Mouse (Mus musculus) forebrain, embryonic 15.5 days (tissue): Measurements from ENCODE around the gene Rapgef1. TPM values are rescaled to one million over a fixed set of nuclear protein-coding genes. Genes with fewer than 3 reads are reported as not detected.

Experiments used
- ATAC-seq: fragments of 200-750 bp; cut with Nextera tagmentation; replicated peaks from 2 replicates; pipeline ENCODE4 v1.8.0; 2017; ENCODE audit warnings: mild to moderate bottlenecking, moderate TSS enrichment, moderate library complexity
- H3K27ac ChIP-seq: fragments of 300-500 bp; sonication (generic); replicated peaks from 2 replicates; pipeline ENCODE4 v1.5.1; 2015; ENCODE audit warnings: mild to moderate bottlenecking, inconsistent platforms
- H3K27me3 ChIP-seq: fragments of 300-500 bp; sonication (generic); 2 replicates; pipeline ENCODE4 v1.6.1; 2015; ENCODE audit warnings: inconsistent platforms
- H3K36me3 ChIP-seq: fragments of 300-500 bp; sonication (generic); 2 replicates; pipeline ENCODE4 v1.6.1; 2015; ENCODE audit warnings: mild to moderate bottlenecking, inconsistent platforms
- H3K4me1 ChIP-seq: fragments of 300-500 bp; sonication (generic); 2 replicates; pipeline ENCODE4 v1.6.1; 2015; ENCODE audit warnings: inconsistent platforms
- H3K4me2 ChIP-seq: fragments of 300-500 bp; sonication (generic); replicated peaks from 2 replicates; pipeline ENCODE4 v1.6.1; 2015; ENCODE audit warnings: mild to moderate bottlenecking, inconsistent platforms
- H3K4me3 ChIP-seq: fragments of 300-500 bp; sonication (generic); 2 replicates; pipeline ENCODE4 v1.5.1; 2015; ENCODE audit warnings: mild to moderate bottlenecking, inconsistent platforms
- H3K9ac ChIP-seq: fragments of 300-500 bp; sonication (generic); replicated peaks from 2 replicates; pipeline ENCODE4 v1.6.1; 2015; ENCODE audit warnings: mild to moderate bottlenecking, inconsistent platforms
- H3K9me3 ChIP-seq: fragments of 300-500 bp; sonication (generic); 2 replicates; pipeline ENCODE4 v1.6.1; 2016; ENCODE audit warnings: inconsistent platforms
- WGBS: fragments of 180-500 bp; shearing (Covaris S2); methylation state at CpG from one replicate; pipeline ENCODE4 v1.1.7; 2015; ENCODE audit warnings: mixed read lengths; 5-methylcytosine and 5-hydroxymethylcytosine counted together
- polyA plus RNA-seq: library from polyadenylated mRNA; unstranded; fragments of >200 nt; fragmentation: Nextera tagmentation; extraction: Ambion mirVana; gene quantifications from 2 replicates; pipeline ENCODE4 v1.2.1, GENCODE M21; 2015

The Rapgef1 gene
- polyA plus RNA-seq, 1 experiment from 2014 or later = 22.3 TPM

DNA sequence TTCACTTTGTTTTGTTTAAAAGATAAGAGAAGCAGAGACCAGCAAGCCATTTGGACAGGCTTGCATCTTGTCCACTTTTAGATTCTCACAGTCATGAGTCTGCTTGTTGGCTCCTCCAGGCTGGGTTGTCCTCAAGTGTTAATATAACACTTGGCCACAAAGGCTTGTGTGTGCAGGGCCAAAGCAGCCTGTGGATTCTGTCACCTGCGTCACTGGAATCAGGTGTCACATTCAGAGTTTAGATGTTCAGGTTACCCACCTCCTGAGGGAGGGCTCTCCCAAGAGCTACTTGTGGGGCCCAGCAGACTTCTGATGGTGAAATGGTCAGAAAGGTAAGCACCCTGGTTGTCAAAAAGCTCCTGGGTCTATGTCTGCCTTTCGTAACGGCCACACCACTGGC is 103.6 kb downstream of the Rapgef1 start:
- ATAC-seq = no peak
- WGBS = 93% methylated on average over 3 of the region's 3 CpGs
- H3K4me3 ChIP-seq = no peak overlapping the region
- no peaks in the 10 kb centered on the region for H3K4me1 ChIP-seq
- no peaks in the 10 kb centered on the region for H3K27me3 ChIP-seq
- H3K36me3 ChIP-seq = peaks cover 56% of the 10 kb centered on the region
- H3K27ac ChIP-seq = no peak overlapping the region
- no peaks in the 10 kb centered on the region for H3K9me3 ChIP-seq
- H3K4me2 ChIP-seq = no peak overlapping the region
- no peak overlapping the region for H3K9ac ChIP-seq

DNA sequence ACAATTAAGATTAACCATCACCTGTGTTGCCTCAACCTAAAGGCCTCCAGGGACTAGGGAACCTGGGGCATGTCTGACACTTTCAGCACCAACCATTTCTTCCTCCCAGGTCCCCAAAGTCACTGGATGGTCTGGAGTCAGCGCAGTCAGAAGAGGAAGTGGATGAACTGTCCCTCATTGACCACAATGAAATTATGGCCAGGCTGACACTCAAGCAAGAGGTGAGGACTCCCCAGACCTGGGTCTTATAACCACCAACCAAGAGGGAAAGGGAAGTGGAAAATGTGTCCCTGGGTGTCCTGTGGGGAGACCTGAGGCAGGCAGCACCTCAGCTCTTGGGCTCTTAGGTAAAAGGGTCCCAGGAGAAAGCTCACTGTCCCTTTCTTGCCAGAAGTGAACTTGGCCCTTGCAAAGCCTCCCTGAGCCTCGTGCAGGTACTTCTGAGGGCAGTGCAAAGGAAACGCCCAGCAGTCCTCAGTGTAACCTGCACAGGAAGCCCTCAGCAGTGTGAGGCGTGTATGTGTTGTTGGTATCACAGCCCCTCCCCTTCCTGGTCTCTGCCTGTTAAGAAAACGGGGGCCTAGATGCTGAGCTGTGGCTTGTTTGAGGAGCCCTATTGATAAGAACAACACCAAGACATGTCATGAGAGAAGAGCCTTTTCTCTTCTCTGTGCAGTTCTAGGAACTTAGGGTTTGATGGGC is 105.3 kb downstream of the Rapgef1 start:
- no peak for ATAC-seq
- Histone ChIP-seq H3K27ac (no peak overlapping the region), H3K27me3 (no peaks in the 10 kb centered on the region), H3K9me3 (no peaks in the 10 kb centered on the region), H3K36me3 (peaks cover 60% of the 10 kb centered on the region), H3K4me3 (no peak overlapping the region), H3K9ac (no peak overlapping the region), H3K4me2 (no peak overlapping the region), H3K4me1 (no peaks in the 10 kb centered on the region)
- 89% methylated on average over 5 of the region's 5 CpGs for WGBS

DNA sequence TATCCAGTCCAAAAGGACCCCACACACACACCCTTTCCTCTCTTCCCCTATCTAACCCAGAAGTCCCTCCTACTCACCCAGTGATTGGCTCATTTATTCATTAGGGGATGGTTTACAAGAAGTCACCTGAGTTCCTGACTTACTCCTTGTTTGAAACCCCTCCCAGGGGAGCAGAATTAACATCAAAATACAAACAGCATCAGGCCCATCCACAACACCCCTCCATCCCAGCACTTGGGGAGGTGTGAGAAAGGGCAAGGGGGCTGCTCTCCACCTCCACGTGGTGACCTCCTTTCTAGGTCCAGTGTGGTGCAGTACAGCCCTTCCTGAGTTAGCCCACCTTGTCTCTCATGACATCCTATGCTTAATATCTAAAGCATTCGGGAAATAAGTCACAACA is 110.0 kb downstream of the Rapgef1 start:
- Histone ChIP-seq H3K9me3 (no peaks in the 10 kb centered on the region), H3K27me3 (no peaks in the 10 kb centered on the region), H3K4me2 (no peak overlapping the region), H3K27ac (no peak overlapping the region), H3K4me1 (no peaks in the 10 kb centered on the region), H3K4me3 (no peak overlapping the region), H3K36me3 (peaks cover 65% of the 10 kb centered on the region), H3K9ac (no peak overlapping the region)
- ATAC-seq = no peak
- 62% methylated on average over 2 of the region's 2 CpGs for WGBS

DNA sequence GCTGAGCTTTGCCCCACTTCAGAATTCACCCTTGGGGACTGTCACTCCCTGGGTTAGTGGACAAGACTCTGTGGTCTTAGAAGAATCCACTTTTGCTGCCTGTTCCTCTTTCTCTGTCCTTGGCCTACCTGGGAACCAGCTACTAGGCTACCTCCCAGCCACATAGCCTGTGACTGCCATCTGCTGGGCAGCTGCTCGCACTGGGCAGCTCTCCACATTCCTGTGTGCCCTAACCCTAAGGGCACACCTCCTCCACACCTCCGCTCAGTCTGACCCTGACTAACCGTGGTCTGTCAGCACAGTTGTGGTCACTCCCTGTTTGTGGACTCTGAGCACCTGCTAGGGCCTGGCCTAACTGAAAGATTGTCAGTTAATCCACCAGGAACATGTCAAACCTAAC is 112.0 kb downstream of the Rapgef1 start:
- Histone ChIP-seq H3K27me3 (no peaks in the 10 kb centered on the region), H3K27ac (no peak overlapping the region), H3K9ac (no peak overlapping the region), H3K4me2 (no peak overlapping the region), H3K4me3 (no peak overlapping the region), H3K36me3 (peaks cover 63% of the 10 kb centered on the region), H3K4me1 (no peaks in the 10 kb centered on the region), H3K9me3 (no peaks in the 10 kb centered on the region)
- ATAC-seq = no peak
- WGBS = 82% methylated on average over 3 of the region's 3 CpGs

DNA sequence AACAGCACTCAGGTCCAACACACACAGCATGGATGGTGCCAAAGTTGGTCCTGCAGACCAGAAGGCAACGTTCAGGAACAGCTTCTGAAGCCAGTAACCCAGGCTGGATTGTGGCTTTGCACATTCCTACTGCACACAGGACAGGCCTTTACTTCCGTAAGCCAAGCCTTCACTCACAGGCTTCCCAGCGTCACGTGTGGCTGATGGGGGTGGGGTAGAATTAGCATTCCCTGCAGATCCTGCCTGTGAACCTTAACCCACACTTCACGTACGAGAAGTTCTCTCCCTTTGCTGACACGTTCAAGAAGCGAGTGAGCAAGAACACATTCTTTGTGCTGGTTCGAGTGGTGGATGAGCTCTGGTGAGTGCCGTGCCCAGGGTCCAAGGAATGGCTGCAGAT is 113.0 kb downstream of the Rapgef1 start:
- Histone ChIP-seq H3K27ac (no peak overlapping the region), H3K4me1 (no peaks in the 10 kb centered on the region), H3K27me3 (no peaks in the 10 kb centered on the region), H3K9ac (no peak overlapping the region), H3K4me2 (no peak overlapping the region), H3K9me3 (no peaks in the 10 kb centered on the region), H3K36me3 (peaks cover 65% of the 10 kb centered on the region), H3K4me3 (no peak overlapping the region)
- ATAC-seq = no peak
- WGBS = 91% methylated on average over 10 of the region's 10 CpGs

DNA sequence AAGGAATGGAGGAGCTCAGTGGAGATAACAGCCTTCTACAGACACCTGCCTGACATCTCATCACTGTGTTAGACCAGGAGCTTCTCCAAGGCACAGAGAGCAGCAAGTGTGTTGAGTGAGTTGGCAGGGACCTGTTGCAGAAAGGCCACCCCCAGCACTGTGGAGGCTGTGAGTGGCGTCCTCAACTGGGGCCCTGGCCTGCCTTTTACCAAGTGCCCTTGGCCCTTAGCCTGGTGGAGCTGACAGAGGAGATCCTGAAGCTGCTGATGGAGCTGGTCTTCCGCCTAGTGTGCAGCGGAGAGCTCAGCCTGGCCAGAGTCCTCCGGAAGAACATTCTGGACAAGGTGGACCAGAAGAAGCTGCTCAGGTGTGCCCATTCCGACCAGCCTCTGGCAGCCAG is 113.8 kb downstream of the Rapgef1 start:
- 93% methylated on average over 5 of the region's 5 CpGs for WGBS
- H3K36me3 ChIP-seq = peaks cover 72% of the 10 kb centered on the region
- H3K27me3 ChIP-seq = no peaks in the 10 kb centered on the region
- no peak overlapping the region for H3K27ac ChIP-seq
- H3K9me3 ChIP-seq = no peaks in the 10 kb centered on the region
- no peak overlapping the region for H3K4me2 ChIP-seq
- H3K4me1 ChIP-seq = no peaks in the 10 kb centered on the region
- H3K4me3 ChIP-seq = no peak overlapping the region
- H3K9ac ChIP-seq = no peak overlapping the region
- ATAC-seq = no peak

DNA sequence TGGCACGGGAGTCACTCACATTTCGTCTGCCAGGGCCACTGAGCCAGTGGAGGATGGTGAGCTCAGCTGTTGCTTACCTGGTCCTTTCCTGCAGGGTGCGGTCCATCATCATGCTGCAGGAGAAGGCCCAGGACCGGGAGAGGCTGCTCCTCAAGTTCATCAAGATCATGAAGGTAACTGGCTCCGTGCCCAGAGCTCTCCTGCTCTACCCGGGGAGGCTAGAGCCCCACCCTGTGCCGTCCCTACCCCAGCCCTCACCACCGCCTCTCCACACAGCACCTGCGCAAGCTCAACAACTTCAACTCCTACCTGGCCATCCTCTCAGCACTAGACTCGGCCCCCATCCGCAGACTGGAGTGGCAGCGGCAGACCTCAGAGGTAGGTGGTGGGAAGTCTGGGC is 116.2 kb downstream of the Rapgef1 start:
- Histone ChIP-seq H3K27me3 (no peaks in the 10 kb centered on the region), H3K9me3 (no peaks in the 10 kb centered on the region), H3K27ac (no peak overlapping the region), H3K4me2 (no peak overlapping the region), H3K4me3 (no peak overlapping the region), H3K9ac (no peak overlapping the region), H3K4me1 (no peaks in the 10 kb centered on the region), H3K36me3 (peaks cover 66% of the 10 kb centered on the region)
- ATAC-seq = no peak
- 94% methylated on average over 12 of the region's 12 CpGs for WGBS

DNA sequence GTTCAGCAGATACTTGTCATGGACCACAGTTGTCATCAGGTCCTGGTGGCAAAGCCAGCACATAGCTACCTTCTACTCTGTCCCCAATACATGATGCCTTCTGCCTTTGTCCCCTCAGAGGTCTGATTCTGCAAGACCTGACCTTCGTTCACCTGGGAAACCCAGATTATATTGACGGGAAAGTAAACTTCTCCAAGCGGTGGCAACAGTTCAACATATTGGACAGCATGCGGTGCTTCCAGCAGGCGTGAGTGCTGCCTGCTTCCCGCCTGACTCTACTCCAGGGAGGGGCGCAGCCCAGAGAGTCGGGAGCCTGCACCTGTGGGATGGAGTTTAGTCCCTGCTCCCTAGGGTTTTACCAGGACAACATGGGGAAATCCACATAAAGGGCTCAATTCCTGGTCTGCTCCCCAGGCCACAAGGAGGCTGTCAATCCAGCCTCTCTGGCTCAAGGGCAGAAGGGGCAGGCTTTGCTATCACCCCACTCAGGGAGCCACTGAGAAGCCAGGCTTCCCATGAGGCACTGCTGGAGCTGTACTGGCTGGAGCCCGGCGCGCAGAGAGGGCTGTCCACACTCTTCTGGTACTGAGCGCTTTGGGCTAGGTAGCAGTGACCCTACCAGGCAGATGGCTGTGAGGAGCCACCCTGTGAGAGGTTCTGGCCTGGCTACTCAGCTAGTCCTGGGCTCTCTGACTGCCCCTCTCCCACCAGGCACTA is 117.8 kb downstream of the Rapgef1 start:
- Histone ChIP-seq H3K9ac (no peak overlapping the region), H3K27ac (no peak overlapping the region), H3K27me3 (no peaks in the 10 kb centered on the region), H3K4me3 (no peak overlapping the region), H3K4me1 (no peaks in the 10 kb centered on the region), H3K36me3 (peaks cover 62% of the 10 kb centered on the region), H3K4me2 (no peak overlapping the region), H3K9me3 (no peaks in the 10 kb centered on the region)
- ATAC-seq = no peak
- WGBS = 89% methylated on average over 12 of the region's 12 CpGs

DNA sequence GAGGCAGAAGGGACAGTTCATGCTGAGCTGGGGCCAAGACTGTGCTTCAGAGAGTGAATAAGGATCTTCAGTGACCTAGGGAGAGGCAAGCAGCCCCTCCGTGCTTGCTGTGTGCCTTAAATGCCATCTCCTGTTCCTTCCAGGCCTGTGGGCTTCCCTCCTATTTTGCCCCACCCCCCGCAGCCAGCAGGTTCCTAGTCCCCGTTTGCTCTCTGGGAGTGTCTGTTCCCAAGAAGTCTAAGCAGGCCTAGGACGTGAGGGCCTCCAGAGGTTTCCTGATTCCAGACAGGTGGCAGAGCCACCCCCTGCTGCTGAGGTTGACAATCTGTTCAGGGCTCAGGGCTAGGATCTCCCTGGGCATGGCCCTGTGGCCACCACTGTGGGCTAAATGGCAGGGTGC is 119.3 kb downstream of the Rapgef1 start:
- no peak for ATAC-seq
- H3K27me3 ChIP-seq = no peaks in the 10 kb centered on the region
- no peak overlapping the region for H3K9ac ChIP-seq
- no peak overlapping the region for H3K4me3 ChIP-seq
- H3K27ac ChIP-seq = no peak overlapping the region
- peaks cover 50% of the 10 kb centered on the region for H3K36me3 ChIP-seq
- no peaks in the 10 kb centered on the region for H3K9me3 ChIP-seq
- H3K4me1 ChIP-seq = no peaks in the 10 kb centered on the region
- WGBS = 72% methylated on average over 4 of the region's 4 CpGs
- H3K4me2 ChIP-seq = no peak overlapping the region

DNA sequence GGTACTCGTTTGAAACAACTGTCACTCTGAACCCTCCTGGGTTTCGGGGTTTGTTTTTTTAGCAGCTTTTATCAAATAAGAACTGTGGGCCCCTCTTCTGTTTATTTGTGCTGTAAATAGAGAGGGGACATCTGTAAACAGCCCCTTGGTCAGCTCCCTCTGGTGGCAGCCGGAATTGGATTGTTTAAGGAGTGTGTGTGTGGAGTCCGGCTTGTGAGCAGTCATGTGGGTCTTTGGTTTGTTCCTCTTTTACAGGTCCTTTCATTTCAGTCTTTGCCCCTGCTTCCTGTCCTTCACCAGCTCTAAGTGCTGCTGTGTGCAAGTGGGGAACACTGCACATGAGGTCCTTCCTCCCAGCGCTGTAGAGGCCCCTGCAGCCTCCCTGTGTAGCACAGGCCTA is 119.8 kb downstream of the Rapgef1 start:
- Histone ChIP-seq H3K4me2 (no peak overlapping the region), H3K4me1 (no peaks in the 10 kb centered on the region), H3K27me3 (no peaks in the 10 kb centered on the region), H3K36me3 (peaks cover 46% of the 10 kb centered on the region), H3K9me3 (no peaks in the 10 kb centered on the region), H3K27ac (no peak overlapping the region), H3K4me3 (no peak overlapping the region), H3K9ac (no peak overlapping the region)
- no peak for ATAC-seq
- 74% methylated on average over 5 of the region's 5 CpGs for WGBS

DNA sequence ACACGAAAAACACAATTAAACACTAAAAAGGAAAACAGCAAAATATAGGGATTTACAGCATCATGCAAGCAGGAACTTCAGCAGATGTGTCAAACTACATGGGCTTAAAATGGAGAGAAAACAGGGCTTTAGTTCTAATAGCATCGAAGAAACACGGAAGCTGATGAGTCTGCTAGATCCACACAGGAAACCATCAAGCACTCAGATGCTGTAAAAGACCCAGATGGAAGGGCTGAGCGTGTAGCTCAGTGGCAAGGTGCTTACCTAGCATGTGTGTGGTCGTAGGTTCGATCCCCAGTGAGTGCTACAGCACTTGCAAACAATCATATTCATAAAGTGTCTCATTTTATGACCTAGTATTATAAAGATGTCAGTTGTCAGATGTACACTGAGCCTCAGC is 121.7 kb downstream of the Rapgef1 start:
- no peak overlapping the region for H3K9ac ChIP-seq
- H3K4me2 ChIP-seq = no peak overlapping the region
- H3K4me1 ChIP-seq = no peaks in the 10 kb centered on the region
- no peaks in the 10 kb centered on the region for H3K9me3 ChIP-seq
- WGBS = 92% methylated on average over 6 of the region's 6 CpGs
- ATAC-seq = no peak
- peaks cover 3% of the 10 kb centered on the region for H3K27me3 ChIP-seq
- H3K4me3 ChIP-seq = no peak overlapping the region
- H3K27ac ChIP-seq = no peak overlapping the region
- H3K36me3 ChIP-seq = peaks cover 31% of the 10 kb centered on the region

DNA sequence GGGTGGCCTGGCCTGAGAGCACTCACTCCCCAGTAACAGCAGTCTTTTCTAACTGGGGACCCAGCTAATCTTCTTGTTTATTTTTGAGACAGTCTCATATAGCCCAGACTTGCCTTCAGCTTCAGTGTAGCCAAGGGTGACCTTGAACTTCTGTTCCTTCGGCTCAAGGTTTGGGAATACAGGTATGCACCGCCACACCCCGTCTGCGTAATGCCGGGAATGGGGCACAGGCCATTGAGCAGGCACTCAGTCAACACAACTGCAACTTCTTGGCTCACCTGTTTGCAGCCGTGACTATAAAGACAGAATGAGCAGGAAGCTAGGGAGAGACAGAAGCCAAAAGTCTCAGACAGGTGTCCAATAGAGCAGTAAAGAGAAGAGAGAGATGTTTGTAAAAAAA is 124.7 kb downstream of the Rapgef1 start:
- peaks cover 7% of the 10 kb centered on the region; the same call in 1 of the 2 replicates for H3K36me3 ChIP-seq
- 93% methylated on average over 6 of the region's 6 CpGs for WGBS
- no peak for ATAC-seq
- H3K9me3 ChIP-seq = no peaks in the 10 kb centered on the region
- H3K27me3 ChIP-seq = peaks cover 23% of the 10 kb centered on the region
- H3K4me3 ChIP-seq = no peak overlapping the region
- no peak overlapping the region for H3K4me2 ChIP-seq
- H3K27ac ChIP-seq = no peak overlapping the region
- peaks cover 5% of the 10 kb centered on the region for H3K4me1 ChIP-seq
- H3K9ac ChIP-seq = no peak overlapping the region
